Mouse (Mus musculus): ENCODE measurements around the gene Dab2ip.
A peak's percentile ranks its signal among the peaks of the same experiment; 100 is the strongest.

Gene Dab2ip

GRCm38 (mm10) chr2:35622261-35623103 lies 64.4 kb downstream of the Dab2ip start:
- no peak for DNase-seq (ENCODE audit: low spot score)

- DNase-seq (ENCODE audit: low spot score) = no peak
Measured at GRCm38 (mm10) chr2:35623104-35623377, 65.0 kb downstream of the Dab2ip start.

- no peak for DNase-seq (ENCODE audit: low spot score)
Measured at GRCm38 (mm10) chr2:35623431-35624148, 65.5 kb downstream of the Dab2ip start.

GRCm38 (mm10) chr2:35624380-35625006 lies 66.4 kb downstream of the Dab2ip start:
- no peak for DNase-seq (ENCODE audit: low spot score)

GRCm38 (mm10) chr2:35625007-35625380 lies 66.9 kb downstream of the Dab2ip start:
- DNase-seq (ENCODE audit: low spot score) = no peak

GRCm38 (mm10) chr2:35625526-35625925 lies 67.5 kb downstream of the Dab2ip start:
- no peak for DNase-seq (ENCODE audit: low spot score)

GRCm38 (mm10) chr2:35626181-35626727 lies 68.2 kb downstream of the Dab2ip start:
- DNase-seq (ENCODE audit: low spot score) = no peak

GRCm38 (mm10) chr2:35627298-35627898 lies 69.3 kb downstream of the Dab2ip start:
- DNase-seq (ENCODE audit: low spot score) = no peak

GRCm38 (mm10) chr2:35628052-35628451 lies 70.0 kb downstream of the Dab2ip start:
- DNase-seq (ENCODE audit: low spot score) = no peak

GRCm38 (mm10) chr2:35628656-35629055 lies 70.6 kb downstream of the Dab2ip start:
- no peak for DNase-seq (ENCODE audit: low spot score)

- DNase-seq (ENCODE audit: low spot score) = no peak
Measured at GRCm38 (mm10) chr2:35629126-35629525, 71.1 kb downstream of the Dab2ip start.

- no peak for DNase-seq (ENCODE audit: low spot score)
Measured at GRCm38 (mm10) chr2:35633392-35633791, 75.3 kb downstream of the Dab2ip start.

- no peak for DNase-seq (ENCODE audit: low spot score)
Measured at GRCm38 (mm10) chr2:35634963-35635362, 76.9 kb downstream of the Dab2ip start.

GRCm38 (mm10) chr2:35635541-35635940 lies 77.5 kb downstream of the Dab2ip start:
- no peak for DNase-seq (ENCODE audit: low spot score)

- DNase-seq (ENCODE audit: low spot score) = no peak
Measured at GRCm38 (mm10) chr2:35637880-35638535, 79.9 kb downstream of the Dab2ip start.

- no peak for DNase-seq (ENCODE audit: low spot score)
Measured at GRCm38 (mm10) chr2:35639799-35640198, 81.7 kb downstream of the Dab2ip start.

GRCm38 (mm10) chr2:35640576-35640975 lies 82.5 kb downstream of the Dab2ip start:
- peak; percentile 70 for DNase-seq (ENCODE audit: low spot score)

GRCm38 (mm10) chr2:35642224-35642623 lies 84.2 kb downstream of the Dab2ip start:
- DNase-seq (ENCODE audit: low spot score) = no peak

GRCm38 (mm10) chr2:35646553-35646952 lies 88.5 kb downstream of the Dab2ip start:
- no peak for DNase-seq (ENCODE audit: low spot score)

- DNase-seq (ENCODE audit: low spot score) = peak; percentile 95
Measured at GRCm38 (mm10) chr2:35649708-35650107, 91.6 kb downstream of the Dab2ip start.

- peak; percentile 83 for DNase-seq (ENCODE audit: low spot score)
Measured at GRCm38 (mm10) chr2:35651297-35651731, 93.2 kb downstream of the Dab2ip start.

GRCm38 (mm10) chr2:35652984-35653383 lies 94.9 kb downstream of the Dab2ip start:
- no peak for DNase-seq (ENCODE audit: low spot score)

All from testis, postnatal 10 days (tissue).